Mouse (Mus musculus) hindbrain, embryonic 13.5 days (tissue): Measurements from ENCODE around the gene Zfp213. TPM values are rescaled to one million over a fixed set of nuclear protein-coding genes. Genes with fewer than 3 reads are reported as not detected.

Experiments
- ATAC-seq: fragments of 200-750 bp; cut with Nextera tagmentation; 2 replicates; pipeline ENCODE4 v1.8.0; 2017; ENCODE audit warnings: moderate TSS enrichment; ENCODE audit not compliant: low FRiP score
- H3K27ac ChIP-seq: fragments of 300-500 bp; sonication (generic); 2 replicates; pipeline ENCODE4 v1.5.1; 2015; ENCODE audit warnings: inconsistent platforms, mild to moderate bottlenecking, moderate library complexity
- H3K27me3 ChIP-seq: fragments of 300-500 bp; sonication (generic); 2 replicates; pipeline ENCODE4 v1.6.1; 2015; ENCODE audit warnings: mild to moderate bottlenecking, inconsistent platforms
- H3K36me3 ChIP-seq: fragments of 300-500 bp; sonication (generic); 2 replicates; pipeline ENCODE4 v1.6.1; 2015; ENCODE audit warnings: mild to moderate bottlenecking, inconsistent platforms
- H3K4me1 ChIP-seq: fragments of 300-500 bp; sonication (generic); replicated peaks from 2 replicates; pipeline ENCODE4 v1.6.1; 2015; ENCODE audit warnings: inconsistent platforms
- H3K4me2 ChIP-seq: fragments of 300-500 bp; sonication (generic); 2 replicates; pipeline ENCODE4 v1.6.1; 2015; ENCODE audit warnings: inconsistent platforms, mild to moderate bottlenecking, moderate library complexity
- H3K4me3 ChIP-seq: fragments of 300-500 bp; sonication (generic); 2 replicates; pipeline ENCODE4 v1.5.1; 2015; ENCODE audit warnings: mild to moderate bottlenecking, inconsistent platforms
- H3K9ac ChIP-seq: fragments of 300-500 bp; sonication (generic); 2 replicates; pipeline ENCODE4 v1.6.1; 2015; ENCODE audit warnings: mild to moderate bottlenecking, inconsistent platforms
- H3K9me3 ChIP-seq: fragments of 300-500 bp; sonication (generic); 2 replicates; pipeline ENCODE4 v1.6.1; 2016; ENCODE audit warnings: inconsistent platforms
- WGBS: fragments of 180-500 bp; shearing (Covaris S2); methylation state at CpG from one replicate; pipeline ENCODE4 v1.1.7; 2015; 5-methylcytosine and 5-hydroxymethylcytosine counted together
- polyA plus RNA-seq: library from polyadenylated mRNA; unstranded; fragments of >200 nt; fragmentation: Nextera tagmentation; extraction: Ambion mirVana; gene quantifications from 2 replicates; pipeline ENCODE4 v1.2.1, GENCODE M21; 2015

The Zfp213 gene
- polyA plus RNA-seq, 1 experiment from 2014 or later, result 18.2 TPM

- Histone ChIP-seq H3K27ac (peak overlapping the region; percentile 52), H3K27me3 (no peaks in the 10 kb centered on the region), H3K4me3 (peak overlapping the region; percentile 54), H3K4me2 (peak overlapping the region; percentile 69), H3K9me3 (no peaks in the 10 kb centered on the region), H3K36me3 (peaks cover 7% of the 10 kb centered on the region), H3K4me1 (peaks cover 21% of the 10 kb centered on the region), H3K9ac (peak overlapping the region; percentile 74)
- peak; percentile 67 for ATAC-seq
- WGBS, result under 1% methylated on average over 22 of the region's 22 CpGs
Observed at GRCm38 (mm10) chr17:23550188-23550791, 13.7 kb downstream of the Zfp213 start.

GRCm38 (mm10) chr17:23549441-23549840 is 14.6 kb downstream of the Zfp213 start:
- 0 out of 2 replicates have a peak overlapping the region, but pooled peaks have one; percentile 37 for H3K27ac ChIP-seq
- no peaks in the 10 kb centered on the region for H3K36me3 ChIP-seq
- H3K27me3 ChIP-seq, result no peaks in the 10 kb centered on the region
- peak overlapping the region; percentile 59 for H3K9ac ChIP-seq
- whole genome bisulfite sequencing, result 5% methylated on average over 9 of the region's 9 CpGs
- no peaks in the 10 kb centered on the region for H3K9me3 ChIP-seq
- H3K4me1 ChIP-seq, result peaks cover 21% of the 10 kb centered on the region
- peak overlapping the region; percentile 69 for H3K4me2 ChIP-seq
- H3K4me3 ChIP-seq, result peak overlapping the region; percentile 54
- no peak for ATAC-seq

GRCm38 (mm10) chr17:23548615-23549014 is 15.4 kb downstream of the Zfp213 start:
- peaks cover 21% of the 10 kb centered on the region for H3K4me1 ChIP-seq
- peak overlapping the region; percentile 59 for H3K9ac ChIP-seq
- ATAC-seq, result peak; percentile 11; the same call in 1 of the 2 replicates
- WGBS, result under 1% methylated on average over 15 of the region's 15 CpGs
- H3K27ac ChIP-seq, result 0 out of 2 replicates have a peak overlapping the region, but pooled peaks have one; percentile 24
- no peaks in the 10 kb centered on the region for H3K27me3 ChIP-seq
- no peaks in the 10 kb centered on the region for H3K9me3 ChIP-seq
- H3K4me3 ChIP-seq, result peak overlapping the region; percentile 54
- no peaks in the 10 kb centered on the region for H3K36me3 ChIP-seq
- H3K4me2 ChIP-seq, result peak overlapping the region; percentile 69

GRCm38 (mm10) chr17:23547681-23548443 is 16.2 kb downstream of the Zfp213 start:
- Histone ChIP-seq H3K9me3 (no peaks in the 10 kb centered on the region), H3K4me2 (no peak overlapping the region), H3K9ac (no peak overlapping the region), H3K27me3 (no peaks in the 10 kb centered on the region), H3K27ac (no peak overlapping the region), H3K4me3 (peak overlapping the region; percentile 60; the same call in 1 of the 2 replicates), H3K4me1 (peaks cover 21% of the 10 kb centered on the region), H3K36me3 (no peaks in the 10 kb centered on the region)
- WGBS, result 57% methylated on average over 11 of the region's 11 CpGs
- ATAC-seq, result no peak

GRCm38 (mm10) chr17:23546702-23547505 is 17.1 kb downstream of the Zfp213 start:
- Histone ChIP-seq H3K36me3 (no peaks in the 10 kb centered on the region), H3K4me2 (peak overlapping the region; percentile 58), H3K4me3 (peak overlapping the region; percentile 60), H3K9ac (peak overlapping the region; percentile 73), H3K4me1 (peaks cover 25% of the 10 kb centered on the region), H3K9me3 (no peaks in the 10 kb centered on the region), H3K27ac (peak overlapping the region; percentile 58; the same call in 1 of the 2 replicates), H3K27me3 (peaks cover 5% of the 10 kb centered on the region)
- ATAC-seq, result no peak
- WGBS, result 1% methylated on average over 42 of the region's 42 CpGs

GRCm38 (mm10) chr17:23546333-23546701 is 17.7 kb downstream of the Zfp213 start:
- peak overlapping the region; percentile 60 for H3K4me3 ChIP-seq
- H3K4me2 ChIP-seq, result peak overlapping the region; percentile 58
- ATAC-seq, result no peak; the same call in 1 of the 2 replicates
- H3K27ac ChIP-seq, result peak overlapping the region; percentile 58; the same call in 1 of the 2 replicates
- H3K9me3 ChIP-seq, result no peaks in the 10 kb centered on the region
- peak overlapping the region; percentile 73 for H3K9ac ChIP-seq
- peaks cover 22% of the 10 kb centered on the region for H3K4me1 ChIP-seq
- peaks cover 11% of the 10 kb centered on the region for H3K27me3 ChIP-seq
- 2% methylated on average over 20 of the region's 20 CpGs for WGBS
- no peaks in the 10 kb centered on the region for H3K36me3 ChIP-seq

GRCm38 (mm10) chr17:23545841-23546240 is 18.2 kb downstream of the Zfp213 start:
- peak overlapping the region; percentile 58 for H3K4me2 ChIP-seq
- H3K9ac ChIP-seq, result no peak overlapping the region
- WGBS, result 8% methylated on average over 6 of the region's 6 CpGs
- H3K4me3 ChIP-seq, result peak overlapping the region; percentile 60; the same call in 1 of the 2 replicates
- no peaks in the 10 kb centered on the region for H3K9me3 ChIP-seq
- H3K27me3 ChIP-seq, result peaks cover 16% of the 10 kb centered on the region
- H3K27ac ChIP-seq, result no peak overlapping the region
- H3K4me1 ChIP-seq, result peaks cover 18% of the 10 kb centered on the region
- no peaks in the 10 kb centered on the region for H3K36me3 ChIP-seq
- no peak for ATAC-seq

GRCm38 (mm10) chr17:23544766-23545165 is 19.3 kb downstream of the Zfp213 start:
- WGBS, result 97% methylated on average over 1 of the region's 1 CpGs

GRCm38 (mm10) chr17:23543983-23544382 is 20.1 kb downstream of the Zfp213 start:
- H3K4me1 ChIP-seq, result peaks cover 11% of the 10 kb centered on the region
- 77% methylated on average over 4 of the region's 4 CpGs for WGBS
- H3K27me3 ChIP-seq, result peaks cover 34% of the 10 kb centered on the region
- no peak overlapping the region for H3K27ac ChIP-seq
- no peak overlapping the region for H3K4me3 ChIP-seq
- H3K4me2 ChIP-seq, result no peak overlapping the region
- no peaks in the 10 kb centered on the region for H3K36me3 ChIP-seq
- ATAC-seq, result no peak
- H3K9me3 ChIP-seq, result no peaks in the 10 kb centered on the region
- no peak overlapping the region for H3K9ac ChIP-seq

More at GRCm38 (mm10) chr17:23544766-23545165, 19.3 kb downstream of the Zfp213 start:
- H3K27me3 ChIP-seq, result peaks cover 27% of the 10 kb centered on the region
- H3K9ac ChIP-seq, result no peak overlapping the region
- no peaks in the 10 kb centered on the region for H3K9me3 ChIP-seq
- H3K4me2 ChIP-seq, result no peak overlapping the region
- ATAC-seq, result no peak
- peaks cover 18% of the 10 kb centered on the region for H3K4me1 ChIP-seq
- no peaks in the 10 kb centered on the region for H3K36me3 ChIP-seq
- no peak overlapping the region for H3K4me3 ChIP-seq
- no peak overlapping the region for H3K27ac ChIP-seq

GRCm38 (mm10) chr17:23543325-23543724 is 20.7 kb downstream of the Zfp213 start:
- 64% methylated on average over 5 of the region's 5 CpGs for WGBS

GRCm38 (mm10) chr17:23542835-23543234 is 21.2 kb downstream of the Zfp213 start:
- H3K4me3 ChIP-seq, result no peak overlapping the region
- no peak overlapping the region for H3K9ac ChIP-seq
- no peaks in the 10 kb centered on the region for H3K9me3 ChIP-seq
- H3K36me3 ChIP-seq, result no peaks in the 10 kb centered on the region
- no peak overlapping the region for H3K27ac ChIP-seq
- 57% methylated on average over 4 of the region's 4 CpGs for WGBS
- H3K4me1 ChIP-seq, result peaks cover 16% of the 10 kb centered on the region
- no peak for ATAC-seq
- H3K27me3 ChIP-seq, result peaks cover 46% of the 10 kb centered on the region
- H3K4me2 ChIP-seq, result no peak overlapping the region

More at GRCm38 (mm10) chr17:23543325-23543724, 20.7 kb downstream of the Zfp213 start:
- no peak for ATAC-seq
- Histone ChIP-seq H3K9me3 (no peaks in the 10 kb centered on the region), H3K36me3 (no peaks in the 10 kb centered on the region), H3K27ac (no peak overlapping the region), H3K4me2 (no peak overlapping the region), H3K4me1 (peaks cover 11% of the 10 kb centered on the region), H3K9ac (no peak overlapping the region), H3K27me3 (peaks cover 41% of the 10 kb centered on the region), H3K4me3 (no peak overlapping the region)
